Mouse (Mus musculus) ovary, adult 10 weeks (tissue): ENCODE results near the gene Spert. TPM values are rescaled to one million over a fixed set of nuclear protein-coding genes. Genes with fewer than 3 reads are reported as not detected.

ENCODE experiments used
- polyA plus RNA-seq: library from polyadenylated mRNA; stranded (reverse); fragments of 350-450 nt; fragmentation: Illumina TruSeq; extraction: RNeasy Lipid Tissue Mini Kit (QIAGEN cat#74804); gene quantifications from one replicate; pipeline ENCODE4 v1.2.3, GENCODE M21; 2014

Gene Spert
- not detected for polyA plus RNA-seq

DNA sequence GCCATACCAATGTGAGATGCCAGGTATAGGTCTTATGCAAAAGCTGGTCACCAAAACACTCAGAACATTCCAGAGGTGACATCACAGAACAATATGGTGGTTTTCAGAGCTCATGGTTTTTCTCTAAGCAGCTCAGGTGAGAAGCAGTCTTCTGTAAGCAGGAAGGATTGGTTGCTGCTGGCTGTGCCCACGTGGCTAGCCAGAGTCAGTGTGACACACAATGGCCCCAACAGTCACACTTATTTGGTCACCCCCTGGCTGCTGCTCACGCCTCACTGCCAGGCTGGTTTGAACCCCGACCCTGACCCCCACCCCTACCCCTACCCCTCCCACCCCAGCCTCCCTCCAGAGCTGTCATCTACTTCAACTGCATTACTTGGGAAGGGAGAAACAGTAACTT lies at the start of gene Spert:
Gene Spert, minus strand, starts transcription at position 139 of the 400 bp plus-strand sequence.

GRCm38 (mm10) chr14:75642080-75642479 lies 49.2 kb upstream of the Spert start, which contains the start of gene Erich6b:
Gene Erich6b, plus strand, starts transcription at chr14:75642259.

Other genes starting within 250 kb of the Spert start
- 0.34 TPM for gene Siah3, start 137.1 kb downstream of the Spert start, polyA plus RNA-seq
- gene Erich6b, start 49.1 kb upstream of the Spert start, polyA plus RNA-seq: not detected
- 29.0 TPM for gene Cog3, start 161.4 kb upstream of the Spert start, polyA plus RNA-seq
- gene Slc25a30, start 193.9 kb upstream of the Spert start, polyA plus RNA-seq: 73.8 TPM